In genomic region chr11:105151226-105152016, GRCm38 (mm10) we compare ENCODE assay signal across 8 mouse cellular contexts. TPM values are rescaled to one million over a fixed set of nuclear protein-coding genes. Genes with fewer than 3 reads are reported as not detected.
DNase-seq lines count a peak whose midpoint lies in the region; ATAC-seq lines count a peak whose summit lies in the region.

No protein-coding gene starts in this region.

- no peak overlapping the region for H3K4me3 ChIP-seq in heart, embryonic 14.5 days (ENCODE audit: control insufficient read depth in 1 of 2, insufficient read depth in 1 of 2, low read depth in 1 of 2, low read length in 2 of 2)
- no peak overlapping the region for H3K4me3 ChIP-seq in embryonic facial prominence, embryonic 11.5 days (ENCODE audit: low read depth, low read length)
- H3K4me3 ChIP-seq in limb, embryonic 12.5 days (replicated peaks): no peak overlapping the region
- H3K4me3 ChIP-seq in stomach, embryonic 14.5 days (ENCODE audit: low read depth, low read length): no peak overlapping the region

- no peak for ATAC-seq in heart, embryonic 14.5 days (ENCODE audit: insufficient number of reproducible peaks, insufficient read depth, low FRiP score, low read depth)
- ATAC-seq in embryonic facial prominence, embryonic 11.5 days (replicated peaks; ENCODE audit: insufficient number of reproducible peaks, low FRiP score, low TSS enrichment, low read depth): no peak
- peak; percentile 81 for ATAC-seq in limb, embryonic 12.5 days (ENCODE audit: insufficient number of reproducible peaks, insufficient read depth, low FRiP score, low TSS enrichment, low read depth)
- ATAC-seq in stomach, embryonic 14.5 days (ENCODE audit: insufficient number of reproducible peaks, insufficient read depth, low FRiP score, low read depth): no peak

- H3K27me3 ChIP-seq in heart, embryonic 14.5 days (ENCODE audit: control insufficient read depth, insufficient read depth, low read length): no peaks in the 10 kb centered on the region
- no peaks in the 10 kb centered on the region for H3K27me3 ChIP-seq in embryonic facial prominence, embryonic 11.5 days (ENCODE audit: control insufficient read depth, insufficient read depth, low read length)
- peaks cover 41% of the 10 kb centered on the region for H3K27me3 ChIP-seq in limb, embryonic 12.5 days
- H3K27me3 ChIP-seq in stomach, embryonic 14.5 days (ENCODE audit: control insufficient read depth, insufficient read depth, low read length): no peaks in the 10 kb centered on the region

- WGBS in heart, embryonic 14.5 days: 24% methylated on average over 18 of the region's 19 CpGs
- WGBS in embryonic facial prominence, embryonic 11.5 days: 17% methylated on average over 19 of the region's 19 CpGs
- 11% methylated on average over 19 of the region's 19 CpGs for whole genome bisulfite sequencing in limb, embryonic 12.5 days
- 25% methylated on average over 18 of the region's 19 CpGs for WGBS in stomach, embryonic 14.5 days

- H3K36me3 ChIP-seq in heart, embryonic 14.5 days (ENCODE audit: control insufficient read depth, insufficient read depth, low read length): no peaks in the 10 kb centered on the region
- H3K36me3 ChIP-seq in embryonic facial prominence, embryonic 11.5 days (replicated peaks; ENCODE audit: control insufficient read depth, insufficient read depth, low read depth, low read length): no peaks in the 10 kb centered on the region
- no peaks in the 10 kb centered on the region for H3K36me3 ChIP-seq in limb, embryonic 12.5 days
- H3K36me3 ChIP-seq in stomach, embryonic 14.5 days (ENCODE audit: control insufficient read depth, insufficient read depth, low read length): no peaks in the 10 kb centered on the region

- H3K4me2 ChIP-seq in heart, embryonic 14.5 days (ENCODE audit: low read length): peak overlapping the region; percentile 31
- no peak overlapping the region for H3K4me2 ChIP-seq in embryonic facial prominence, embryonic 11.5 days (ENCODE audit: low read depth, low read length)
- H3K4me2 ChIP-seq in limb, embryonic 12.5 days: peak overlapping the region; percentile 44
- peak overlapping the region; percentile 12; the same call in 1 of the 2 replicates for H3K4me2 ChIP-seq in stomach, embryonic 14.5 days (replicated peaks; ENCODE audit: low read depth, low read length)

- no peak for DNase-seq in heart, adult 18-20 months
- peak; percentile 11 for DNase-seq in embryonic facial prominence, embryonic 11.5 days (ENCODE audit: low spot score)
- no peak for DNase-seq in ovary, postnatal 10 days (ENCODE audit: low spot score)
- DNase-seq in left cerebral cortex, postnatal 14 days (ENCODE audit: low spot score in 2 of 2): no peak
- DNase-seq in gastrocnemius, postnatal 4 days (ENCODE audit: low spot score in 2 of 2): no peak

- H3K9me3 ChIP-seq in heart, embryonic 14.5 days (ENCODE audit: control insufficient read depth, low read length): no peaks in the 10 kb centered on the region
- H3K9me3 ChIP-seq in embryonic facial prominence, embryonic 11.5 days (replicated peaks; ENCODE audit: control insufficient read depth, low read length): no peaks in the 10 kb centered on the region
- no peaks in the 10 kb centered on the region for H3K9me3 ChIP-seq in limb, embryonic 12.5 days
- no peaks in the 10 kb centered on the region for H3K9me3 ChIP-seq in stomach, embryonic 14.5 days (ENCODE audit: control insufficient read depth, low read depth, low read length)

- H3K27ac ChIP-seq in heart, embryonic 14.5 days (replicated peaks in 1 of 2; ENCODE audit: control insufficient read depth in 1 of 2, insufficient read depth in 1 of 2, low read depth in 2 of 2, low read length in 2 of 2): no peak overlapping the region
- no peak overlapping the region for H3K27ac ChIP-seq in embryonic facial prominence, embryonic 11.5 days (replicated peaks; ENCODE audit: low read depth, low read length)
- H3K27ac ChIP-seq in limb, embryonic 12.5 days: no peak overlapping the region
- H3K27ac ChIP-seq in stomach, embryonic 14.5 days (ENCODE audit: low read length): no peak overlapping the region

- intact Hi-C loops in left cerebral cortex, postnatal 14 days (cut with DNase I): no loop called here

- H3K9ac ChIP-seq in heart, embryonic 14.5 days (ENCODE audit: low read length): no peak overlapping the region
- H3K9ac ChIP-seq in embryonic facial prominence, embryonic 11.5 days (replicated peaks; ENCODE audit: low read length): no peak overlapping the region
- no peak overlapping the region for H3K9ac ChIP-seq in limb, embryonic 12.5 days (replicated peaks)
- H3K9ac ChIP-seq in stomach, embryonic 14.5 days (replicated peaks; ENCODE audit: low read depth, low read length): no peak overlapping the region

- H3K4me1 ChIP-seq in heart, embryonic 14.5 days (ENCODE audit: control insufficient read depth in 2 of 2, insufficient read depth in 2 of 2, low read length in 2 of 2): peaks cover 20 to 23% of the 10 kb centered on the region in 2 experiments
- peaks cover 2% of the 10 kb centered on the region for H3K4me1 ChIP-seq in embryonic facial prominence, embryonic 11.5 days (ENCODE audit: control insufficient read depth, insufficient read depth, low read length)
- peaks cover 34% of the 10 kb centered on the region for H3K4me1 ChIP-seq in limb, embryonic 12.5 days (replicated peaks)
- peaks cover 7% of the 10 kb centered on the region; the same call in 1 of the 2 replicates for H3K4me1 ChIP-seq in stomach, embryonic 14.5 days (ENCODE audit: control insufficient read depth, insufficient read depth, low read length)

RNA-seq across cellular contexts. Expression of gene Gm10842, which starts 4.7 kb away (rescaled TPM):
- not detected in 2 replicates for polyA plus RNA-seq in heart, embryonic 14.5 days (2014; fragmentation: Nextera tagmentation; extraction: Ambion mirVana)
- not detected for total RNA-seq in heart, adult 18-20 months (2021)
- polyA plus RNA-seq in embryonic facial prominence, embryonic 11.5 days (2014; fragmentation: Nextera tagmentation; extraction: Ambion mirVana): not detected in 2 replicates
- polyA plus RNA-seq in limb, embryonic 12.5 days (2016; fragmentation: Nextera tagmentation; extraction: Ambion mirVana): not detected in 2 replicates
- polyA plus RNA-seq in stomach, embryonic 14.5 days (2014; fragmentation: Nextera tagmentation; extraction: Ambion mirVana): not detected in 2 replicates
- not detected for total RNA-seq in left cerebral cortex, postnatal 14 days (2021)
- total RNA-seq in gastrocnemius, postnatal 4 days (2021): not detected

RNA-seq across cellular contexts. Expression of gene Mettl2, which starts 25.2 kb away (rescaled TPM):
- polyA plus RNA-seq in heart, embryonic 14.5 days (2014; fragmentation: Nextera tagmentation; extraction: Ambion mirVana): 25.2 and 26.0 TPM in 2 replicates
- 10 to 100 TPM; 10.2 to 10.3 TPM for total RNA-seq in heart, adult 18-20 months (2021)
- 48.2 and 50.7 TPM in 2 replicates for polyA plus RNA-seq in embryonic facial prominence, embryonic 11.5 days (2014; fragmentation: Nextera tagmentation; extraction: Ambion mirVana)
- 49.6 and 55.2 TPM in 2 replicates for polyA plus RNA-seq in limb, embryonic 12.5 days (2016; fragmentation: Nextera tagmentation; extraction: Ambion mirVana)
- 40.4 and 45.9 TPM in 2 replicates for polyA plus RNA-seq in stomach, embryonic 14.5 days (2014; fragmentation: Nextera tagmentation; extraction: Ambion mirVana)
- total RNA-seq in left cerebral cortex, postnatal 14 days (2021): 10 to 100 TPM; 17.2 to 17.4 TPM
- total RNA-seq in gastrocnemius, postnatal 4 days (2021): 10 to 100 TPM; 16.3 to 17.2 TPM

RNA-seq across cellular contexts. Expression of gene Tlk2, which starts 27.2 kb away (rescaled TPM):
- polyA plus RNA-seq in heart, embryonic 14.5 days (2014; fragmentation: Nextera tagmentation; extraction: Ambion mirVana): 18.1 and 21.9 TPM in 2 replicates
- 10 to 100 TPM; 31.2 to 32.0 TPM for total RNA-seq in heart, adult 18-20 months (2021)
- polyA plus RNA-seq in embryonic facial prominence, embryonic 11.5 days (2014; fragmentation: Nextera tagmentation; extraction: Ambion mirVana): 30.4 and 30.7 TPM in 2 replicates
- polyA plus RNA-seq in limb, embryonic 12.5 days (2016; fragmentation: Nextera tagmentation; extraction: Ambion mirVana): 29.6 and 31.9 TPM in 2 replicates
- 26.9 and 28.6 TPM in 2 replicates for polyA plus RNA-seq in stomach, embryonic 14.5 days (2014; fragmentation: Nextera tagmentation; extraction: Ambion mirVana)
- total RNA-seq in left cerebral cortex, postnatal 14 days (2021): 10 to 100 TPM; 43.2 to 48.6 TPM
- total RNA-seq in gastrocnemius, postnatal 4 days (2021): 10 to 100 TPM; 52.1 to 55.8 TPM
